Comparison of ENCODE assay signal across 8 mouse cellular contexts in genomic region chr3:58982896-58983837, GRCm38 (mm10). TPM values are rescaled to one million over a fixed set of nuclear protein-coding genes. Genes with fewer than 3 reads are reported as not detected.
DNase-seq lines count a peak whose midpoint lies in the region; ATAC-seq lines count a peak whose summit lies in the region.

No protein-coding gene starts in this region.

- H3K4me1 ChIP-seq in forebrain, embryonic 14.5 days (ENCODE audit: control insufficient read depth, insufficient read depth, low read length) = no peaks in the 10 kb centered on the region
- H3K4me1 ChIP-seq in hindbrain, embryonic 12.5 days = peaks cover 4% of the 10 kb centered on the region

- no peaks in the 10 kb centered on the region for H3K27me3 ChIP-seq in forebrain, embryonic 14.5 days (replicated peaks; ENCODE audit: control insufficient read depth, insufficient read depth, low read length)
- H3K27me3 ChIP-seq in hindbrain, embryonic 12.5 days = no peaks in the 10 kb centered on the region

- ATAC-seq in forebrain, embryonic 14.5 days = peak; percentile 78
- ATAC-seq in hindbrain, embryonic 12.5 days (ENCODE audit: low FRiP score) = 0 out of 2 replicates have a peak, but pooled peaks have one; percentile 32

- H3K4me2 ChIP-seq in forebrain, embryonic 14.5 days (ENCODE audit: low read length) = peak overlapping the region; percentile 31
- peak overlapping the region; percentile 39 for H3K4me2 ChIP-seq in hindbrain, embryonic 12.5 days (replicated peaks)

- no peaks in the 10 kb centered on the region for H3K36me3 ChIP-seq in forebrain, embryonic 14.5 days (ENCODE audit: control insufficient read depth, insufficient read depth, low read length)
- no peaks in the 10 kb centered on the region for H3K36me3 ChIP-seq in hindbrain, embryonic 12.5 days

- no peaks in the 10 kb centered on the region for H3K9me3 ChIP-seq in forebrain, embryonic 14.5 days (replicated peaks; ENCODE audit: control insufficient read depth, low read length)
- H3K9me3 ChIP-seq in hindbrain, embryonic 12.5 days (replicated peaks) = no peaks in the 10 kb centered on the region

- no peak overlapping the region for H3K9ac ChIP-seq in forebrain, embryonic 14.5 days (ENCODE audit: low read length)
- H3K9ac ChIP-seq in hindbrain, embryonic 12.5 days = no peak overlapping the region

- peak; percentile 9 for DNase-seq in MN1 (ENCODE audit: low spot score)
- peak; percentile 50 for DNase-seq in c-Kit-positive CD71-positive TER-119-positive erythroid progenitor cells, embryonic 14.5 days (ENCODE audit: low spot score)
- peak; percentile 94 for DNase-seq in forebrain, embryonic 14.5 days (ENCODE audit: low spot score)
- peak; percentile 74 to 75 for DNase-seq in layer of hippocampus, postnatal 10 days (ENCODE audit: low spot score in 2 of 2)
- DNase-seq in lung, postnatal 14 days = peak; percentile 70
- peak; percentile 89 for DNase-seq in retina, postnatal 1 day
- DNase-seq in urinary bladder, postnatal 36 days (ENCODE audit: low spot score in 2 of 2) = peak; percentile 30 to 33

- no peak overlapping the region for H3K27ac ChIP-seq in forebrain, embryonic 14.5 days (ENCODE audit: low read depth, low read length)
- no peak overlapping the region for H3K27ac ChIP-seq in hindbrain, embryonic 12.5 days

- WGBS in forebrain, embryonic 14.5 days = 49% methylated on average over 15 of the region's 15 CpGs
- 57% methylated on average over 15 of the region's 15 CpGs for WGBS in hindbrain, embryonic 12.5 days

- no peak overlapping the region for H3K4me3 ChIP-seq in forebrain, embryonic 14.5 days (ENCODE audit: low read depth, low read length)
- no peak overlapping the region for H3K4me3 ChIP-seq in hindbrain, embryonic 12.5 days

RNA-seq across cellular contexts. Expression of gene Med12l, which starts 22.5 kb away (rescaled TPM):
- 2.3 and 4.6 TPM in 2 replicates for polyA plus RNA-seq in forebrain, embryonic 14.5 days (2014; fragmentation: Nextera tagmentation; extraction: Ambion mirVana)
- polyA plus RNA-seq in hindbrain, embryonic 12.5 days (2016; fragmentation: Nextera tagmentation; extraction: Ambion mirVana) = 4.8 and 4.9 TPM in 2 replicates
- 10 to 100 TPM; 32.7 to 36.9 TPM for total RNA-seq in layer of hippocampus, postnatal 10 days (2021)

Comparison
In these comparisons a context has a peak if more than half of its experiments do, and no peak if none do; other contexts are left out.
1. DNase-seq: peak in every context shown above with its lines; median percentile 94 in forebrain, embryonic 14.5 days; 89 in retina, postnatal 1 day; 74 in layer of hippocampus, postnatal 10 days; 70 in lung, postnatal 14 days; 50 in c-Kit-positive CD71-positive TER-119-positive erythroid progenitor cells, embryonic 14.5 days; 32 in urinary bladder, postnatal 36 days; 9 in MN1.